Mouse (Mus musculus): Measurements from ENCODE around the gene Sec11a. TPM values are rescaled to one million over a fixed set of nuclear protein-coding genes. Genes with fewer than 3 reads are reported as not detected.

The Sec11a gene
- total RNA-seq, 2 experiments from 2014 or later, result 54.5 to 58.6 TPM

GRCm38 (mm10) chr7:80901541-80902274 is 45.9 kb downstream of the Sec11a start:
- DNase-seq (ENCODE audit: extremely low spot score in 1 of 2, low spot score in 1 of 2), result no peak

GRCm38 (mm10) chr7:80900944-80901501 is 46.6 kb downstream of the Sec11a start, which contains the start of gene Wdr73:
Gene Wdr73 (minus strand): TSS chr7:80901269.
- DNase-seq (ENCODE audit: extremely low spot score in 1 of 2, low spot score in 1 of 2), result peak; percentile 78

- no peak for DNase-seq (ENCODE audit: extremely low spot score in 1 of 2, low spot score in 1 of 2)
Observed at GRCm38 (mm10) chr7:80897721-80898120, 49.9 kb downstream of the Sec11a start.

- no peak for DNase-seq (ENCODE audit: extremely low spot score in 1 of 2, low spot score in 1 of 2)
Observed at GRCm38 (mm10) chr7:80897134-80897533, 50.4 kb downstream of the Sec11a start.

GRCm38 (mm10) chr7:80894815-80895519 is 52.6 kb downstream of the Sec11a start:
- DNase-seq (ENCODE audit: extremely low spot score in 1 of 2, low spot score in 1 of 2), result no peak

- no peak for DNase-seq (ENCODE audit: extremely low spot score in 1 of 2, low spot score in 1 of 2)
Observed at GRCm38 (mm10) chr7:80894196-80894595, 53.4 kb downstream of the Sec11a start.

GRCm38 (mm10) chr7:80893753-80894129 is 53.8 kb downstream of the Sec11a start:
- DNase-seq (ENCODE audit: extremely low spot score in 1 of 2, low spot score in 1 of 2), result no peak

- DNase-seq (ENCODE audit: extremely low spot score in 1 of 2, low spot score in 1 of 2), result no peak
Observed at GRCm38 (mm10) chr7:80893086-80893752, 54.4 kb downstream of the Sec11a start.

GRCm38 (mm10) chr7:80889841-80890241 is 57.7 kb downstream of the Sec11a start:
- no peak for DNase-seq (ENCODE audit: extremely low spot score in 1 of 2, low spot score in 1 of 2)

- DNase-seq (ENCODE audit: extremely low spot score in 1 of 2, low spot score in 1 of 2), result peak in 1 of 2 experiments; percentile 46
Observed at GRCm38 (mm10) chr7:80889021-80889511, 58.5 kb downstream of the Sec11a start.

GRCm38 (mm10) chr7:80888595-80888994 is 59.0 kb downstream of the Sec11a start:
- DNase-seq (ENCODE audit: extremely low spot score in 1 of 2, low spot score in 1 of 2), result no peak

GRCm38 (mm10) chr7:80885666-80886065 is 61.9 kb downstream of the Sec11a start:
- DNase-seq (ENCODE audit: extremely low spot score in 1 of 2, low spot score in 1 of 2), result no peak

GRCm38 (mm10) chr7:80882830-80883505 is 64.6 kb downstream of the Sec11a start:
- DNase-seq (ENCODE audit: extremely low spot score in 1 of 2, low spot score in 1 of 2), result peak in 1 of 2 experiments; percentile 53

GRCm38 (mm10) chr7:80875727-80876126 is 71.9 kb downstream of the Sec11a start:
- no peak for DNase-seq (ENCODE audit: extremely low spot score in 1 of 2, low spot score in 1 of 2)

GRCm38 (mm10) chr7:80873631-80874030 is 73.9 kb downstream of the Sec11a start:
- no peak for DNase-seq (ENCODE audit: extremely low spot score in 1 of 2, low spot score in 1 of 2)

GRCm38 (mm10) chr7:80873038-80873437 is 74.5 kb downstream of the Sec11a start:
- no peak for DNase-seq (ENCODE audit: extremely low spot score in 1 of 2, low spot score in 1 of 2)

- no peak for DNase-seq (ENCODE audit: extremely low spot score in 1 of 2, low spot score in 1 of 2)
Observed at GRCm38 (mm10) chr7:80868686-80869085, 78.9 kb downstream of the Sec11a start.

GRCm38 (mm10) chr7:80866514-80867147 is 80.9 kb downstream of the Sec11a start:
- DNase-seq (ENCODE audit: extremely low spot score in 1 of 2, low spot score in 1 of 2), result no peak

GRCm38 (mm10) chr7:80865521-80865920 is 82.1 kb downstream of the Sec11a start:
- DNase-seq (ENCODE audit: extremely low spot score in 1 of 2, low spot score in 1 of 2), result no peak

- no peak for DNase-seq (ENCODE audit: extremely low spot score in 1 of 2, low spot score in 1 of 2)
Observed at GRCm38 (mm10) chr7:80864831-80865230, 82.7 kb downstream of the Sec11a start.
